Mouse (Mus musculus) lung, embryonic 14.5 days (tissue): Measurements from ENCODE around the gene Anapc15-ps. TPM values are rescaled to one million over a fixed set of nuclear protein-coding genes. Genes with fewer than 3 reads are reported as not detected.
A peak's percentile ranks its signal among the peaks of the same experiment; 100 is the strongest.

Experiments
- ATAC-seq: fragments of 200-750 bp; cut with Nextera tagmentation; 2 replicates; pipeline ENCODE4 v1.8.0; 2017; ENCODE audit warnings: mild to moderate bottlenecking, moderate TSS enrichment, moderate library complexity; ENCODE audit not compliant: insufficient read depth
- DNase-seq: peaks from one replicate; pipeline ENCODE4 v3.0.0-alpha.2; 2015
- H3K27ac ChIP-seq: fragments of 300-500 bp; sonication (generic); 2 replicates; pipeline ENCODE4 v1.5.1; 2014; ENCODE audit warnings: low read depth, mild to moderate bottlenecking, moderate library complexity
- H3K27me3 ChIP-seq: fragments of 300-500 bp; sonication (generic); 2 replicates; pipeline ENCODE4 v1.6.1; 2014; ENCODE audit warnings: low read length, control low read depth; ENCODE audit not compliant: insufficient read depth
- H3K36me3 ChIP-seq: fragments of 300-500 bp; sonication (generic); 2 replicates; pipeline ENCODE4 v1.6.1; 2014; ENCODE audit warnings: control low read depth; ENCODE audit not compliant: insufficient read depth
- H3K4me1 ChIP-seq: fragments of 300-500 bp; sonication (generic); 2 replicates; pipeline ENCODE4 v1.6.1; 2014; ENCODE audit warnings: antibody characterized with exemption, control low read depth; ENCODE audit not compliant: insufficient read depth
- H3K4me2 ChIP-seq: fragments of 300-500 bp; sonication (generic); 2 replicates; pipeline ENCODE4 v1.6.1; 2014; ENCODE audit warnings: mild to moderate bottlenecking
- H3K4me3 ChIP-seq: fragments of 300-500 bp; sonication (generic); 2 replicates; pipeline ENCODE4 v1.5.1; 2014; ENCODE audit warnings: low read depth, low read length
- H3K9ac ChIP-seq: fragments of 300-500 bp; sonication (generic); 2 replicates; pipeline ENCODE4 v1.6.1; 2014
- H3K9me3 ChIP-seq: fragments of 300-500 bp; sonication (generic); 2 replicates; pipeline ENCODE4 v1.6.1; 2016; ENCODE audit warnings: low read depth, low read length, control low read depth
- CTCF ChIP-seq: IDR thresholded peaks from 2 replicates; pipeline ENCODE4 v1.5.1; 2016; ENCODE audit warnings: antibody characterized with exemption, low read depth
- WGBS: fragments of 180-500 bp; shearing (Covaris S2); extraction: QIAGEN DNeasy Blood & Tissue Kit; methylation state at CpG from one replicate; pipeline ENCODE4 v1.1.7; 2014; 5-methylcytosine and 5-hydroxymethylcytosine counted together
- polyA plus RNA-seq: library from polyadenylated mRNA; unstranded; fragments of >200 nt; fragmentation: Nextera tagmentation; extraction: Ambion mirVana; gene quantifications from 2 replicates; pipeline ENCODE4 v1.2.1, GENCODE M21; 2014

Anapc15-ps gene
- polyA plus RNA-seq, 1 experiment from 2014 or later, result not detected

- no peaks in the 10 kb centered on the region for H3K27me3 ChIP-seq
- TF ChIP-seq CTCF, result no peak
- no peak overlapping the region for H3K4me3 ChIP-seq
- no peak overlapping the region for H3K9ac ChIP-seq
- WGBS, result 83% methylated on average over 3 of the region's 3 CpGs
- no peak overlapping the region for H3K4me2 ChIP-seq
- DNase-seq (no peak), ATAC-seq (no peak)
- no peaks in the 10 kb centered on the region for H3K36me3 ChIP-seq
- no peaks in the 10 kb centered on the region for H3K4me1 ChIP-seq
- no peaks in the 10 kb centered on the region; the same call in 1 of the 2 replicates for H3K9me3 ChIP-seq
- H3K27ac ChIP-seq, result no peak overlapping the region
Measured at GRCm38 (mm10) chr10:95669034-95669433, 4.2 kb downstream of the Anapc15-ps start.

- Histone ChIP-seq H3K4me3 (no peak overlapping the region), H3K27me3 (no peaks in the 10 kb centered on the region), H3K4me1 (no peaks in the 10 kb centered on the region), H3K27ac (no peak overlapping the region), H3K36me3 (no peaks in the 10 kb centered on the region), H3K4me2 (no peak overlapping the region), H3K9ac (no peak overlapping the region), H3K9me3 (no peaks in the 10 kb centered on the region)
- WGBS, result 71% methylated on average over 3 of the region's 3 CpGs
- ATAC-seq, result no peak
- TF ChIP-seq CTCF, result no peak
- no peak for DNase-seq
Measured at GRCm38 (mm10) chr10:95667371-95668030, 5.8 kb downstream of the Anapc15-ps start.

- no peak for TF ChIP-seq CTCF
- H3K27me3 ChIP-seq, result no peaks in the 10 kb centered on the region
- H3K4me1 ChIP-seq, result no peaks in the 10 kb centered on the region
- H3K36me3 ChIP-seq, result no peaks in the 10 kb centered on the region
- H3K4me3 ChIP-seq, result no peak overlapping the region
- WGBS, result 58% methylated on average over 2 of the region's 2 CpGs
- H3K27ac ChIP-seq, result no peak overlapping the region
- DNase-seq, result no peak
- H3K4me2 ChIP-seq, result no peak overlapping the region
- no peak overlapping the region for H3K9ac ChIP-seq
- no peak for ATAC-seq
- no peaks in the 10 kb centered on the region for H3K9me3 ChIP-seq
Measured at GRCm38 (mm10) chr10:95666791-95667190, 6.5 kb downstream of the Anapc15-ps start.

GRCm38 (mm10) chr10:95665426-95665990 is 7.7 kb downstream of the Anapc15-ps start:
- no peak for ATAC-seq
- 29% methylated on average over 11 of the region's 11 CpGs for WGBS
- H3K9ac ChIP-seq, result no peak overlapping the region
- H3K36me3 ChIP-seq, result no peaks in the 10 kb centered on the region
- H3K9me3 ChIP-seq, result no peaks in the 10 kb centered on the region
- H3K4me1 ChIP-seq, result no peaks in the 10 kb centered on the region
- no peak overlapping the region for H3K27ac ChIP-seq
- no peak for TF ChIP-seq CTCF
- H3K27me3 ChIP-seq, result no peaks in the 10 kb centered on the region
- DNase-seq, result no peak
- H3K4me3 ChIP-seq, result no peak overlapping the region
- no peak overlapping the region for H3K4me2 ChIP-seq

- Histone ChIP-seq H3K36me3 (no peaks in the 10 kb centered on the region), H3K4me1 (no peaks in the 10 kb centered on the region), H3K4me3 (no peak overlapping the region), H3K27ac (no peak overlapping the region), H3K4me2 (no peak overlapping the region), H3K27me3 (no peaks in the 10 kb centered on the region), H3K9me3 (no peaks in the 10 kb centered on the region), H3K9ac (no peak overlapping the region)
- no peak for TF ChIP-seq CTCF
- 71% methylated on average over 3 of the region's 3 CpGs for WGBS
- ATAC-seq (no peak), DNase-seq (no peak)
Measured at GRCm38 (mm10) chr10:95664613-95665012, 8.6 kb downstream of the Anapc15-ps start.

- ATAC-seq, result no peak
- H3K4me1 ChIP-seq, result no peaks in the 10 kb centered on the region
- WGBS, result 50% methylated on average over 6 of the region's 6 CpGs
Measured at GRCm38 (mm10) chr10:95660356-95660755, 12.9 kb downstream of the Anapc15-ps start.

GRCm38 (mm10) chr10:95659471-95660150 is 13.6 kb downstream of the Anapc15-ps start:
- no peaks in the 10 kb centered on the region for H3K36me3 ChIP-seq
- no peak overlapping the region for H3K27ac ChIP-seq
- TF ChIP-seq CTCF, result no peak
- H3K4me2 ChIP-seq, result no peak overlapping the region
- ATAC-seq, result no peak
- no peaks in the 10 kb centered on the region for H3K9me3 ChIP-seq
- H3K27me3 ChIP-seq, result no peaks in the 10 kb centered on the region
- no peak overlapping the region for H3K9ac ChIP-seq
- H3K4me3 ChIP-seq, result no peak overlapping the region
- H3K4me1 ChIP-seq, result no peaks in the 10 kb centered on the region
- DNase-seq, result peak; percentile 47
- WGBS, result 62% methylated on average over 8 of the region's 8 CpGs

More at GRCm38 (mm10) chr10:95660356-95660755, 12.9 kb downstream of the Anapc15-ps start:
- Histone ChIP-seq H3K4me3 (no peak overlapping the region), H3K27ac (no peak overlapping the region), H3K36me3 (no peaks in the 10 kb centered on the region), H3K4me2 (no peak overlapping the region), H3K9me3 (no peaks in the 10 kb centered on the region), H3K9ac (no peak overlapping the region), H3K27me3 (no peaks in the 10 kb centered on the region)
- no peak for TF ChIP-seq CTCF
- no peak for DNase-seq
